9 mouse cellular contexts compared by ENCODE assay signal in genomic region chr5:137738516-137738915, GRCm38 (mm10). TPM values are rescaled to one million over a fixed set of nuclear protein-coding genes. Genes with fewer than 3 reads are reported as not detected.
DNase-seq lines count a peak whose midpoint lies in the region; ATAC-seq and TF ChIP-seq lines count a peak whose summit lies in the region.
"Had no signal": no experiment of that assay in that cellular context is flagged by ENCODE, and none has a peak within 500 bp of the region (broad histone marks: within the 10 kb centered on the region; RNA-seq: fewer than 3 reads in every experiment).

No protein-coding gene starts in this region.

- no peak overlapping the region for H3K27ac ChIP-seq in kidney, postnatal 0 days
- H3K27ac ChIP-seq in forebrain, postnatal 0 days (ENCODE audit: low read depth, low read length), result 0 out of 2 replicates have a peak overlapping the region, but pooled peaks have one; percentile 84
- peak overlapping the region; percentile 81 for H3K27ac ChIP-seq in neural tube, embryonic 13.5 days (replicated peaks)

- TF ChIP-seq CTCF in kidney, postnatal 0 days (IDR thresholded peaks at IDR 0.05; ENCODE audit: low read depth), result peak; percentile 50; the same call in 1 of the 2 replicates
- no peak for TF ChIP-seq CTCF in Patski (IDR thresholded peaks at IDR 0.05)
- peak; percentile 75 for TF ChIP-seq CTCF in forebrain, postnatal 0 days (IDR thresholded peaks at IDR 0.05; ENCODE audit: low read depth)

- H3K9ac ChIP-seq in kidney, postnatal 0 days (ENCODE audit: low read depth, low read length), result no peak overlapping the region
- peak overlapping the region; percentile 80 for H3K9ac ChIP-seq in forebrain, postnatal 0 days
- peak overlapping the region; percentile 93 for H3K9ac ChIP-seq in neural tube, embryonic 13.5 days

- ATAC-seq in kidney, postnatal 0 days (replicated peaks; ENCODE audit: low FRiP score, low read depth), result no peak
- peak; percentile 18 for ATAC-seq in Patski
- no peak for ATAC-seq in forebrain, postnatal 0 days
- no peak for ATAC-seq in neural tube, embryonic 13.5 days (ENCODE audit: low read depth)

- 49% methylated on average over 5 of the region's 5 CpGs for WGBS in kidney, postnatal 0 days
- 10% methylated on average over 5 of the region's 5 CpGs for WGBS in forebrain, postnatal 0 days
- 34% methylated on average over 5 of the region's 5 CpGs for WGBS in neural tube, embryonic 13.5 days

- peak; percentile 42 for DNase-seq in kidney, postnatal 0 days (ENCODE audit: low spot score)
- DNase-seq in kidney, adult 18-20 months, result no peak
- no peak for DNase-seq in Patski (ENCODE audit: low read depth, low spot score)
- peak; percentile 66 for DNase-seq in forebrain, postnatal 0 days
- DNase-seq in urinary bladder, postnatal 10 days (ENCODE audit: low spot score), result no peak
- DNase-seq in adrenal gland, postnatal 36 days, result no peak
- no peak for DNase-seq in spleen, postnatal 36 days (ENCODE audit: low spot score in 2 of 2)
- DNase-seq: left cerebral cortex, postnatal 4 days had no signal

- POLR2A ChIA-PET in Patski (lab: Charles Lee), result interaction anchor here (0.8 to 0.9 kb wide), 3 partner anchors 9 to 51 kb away, joined by 3 to 7 read pairs (median 4); no protein-coding TSS in a partner anchor

- H3K27me3 ChIP-seq in kidney, postnatal 0 days (ENCODE audit: insufficient read depth, low read length), result no peaks in the 10 kb centered on the region
- H3K27me3 ChIP-seq in Patski, result no peaks in the 10 kb centered on the region
- H3K27me3 ChIP-seq in forebrain, postnatal 0 days (ENCODE audit: insufficient read depth, low read length), result no peaks in the 10 kb centered on the region
- no peaks in the 10 kb centered on the region for H3K27me3 ChIP-seq in neural tube, embryonic 13.5 days

- peaks cover 7% of the 10 kb centered on the region; the same call in 1 of the 2 replicates for H3K4me1 ChIP-seq in kidney, postnatal 0 days (replicated peaks; ENCODE audit: insufficient read depth, low read length)
- H3K4me1 ChIP-seq in forebrain, postnatal 0 days (ENCODE audit: insufficient read depth), result peaks cover 34% of the 10 kb centered on the region
- H3K4me1 ChIP-seq in neural tube, embryonic 13.5 days (replicated peaks), result peaks cover 66% of the 10 kb centered on the region

- CTCF ChIA-PET in Patski (lab: Charles Lee), result interaction anchor here (0.6 to 1.2 kb wide), 5 partner anchors 10 to 81 kb away, joined by 3 to 9 read pairs (median 3); no protein-coding TSS in a partner anchor

- H3K4me2 ChIP-seq in kidney, postnatal 0 days (ENCODE audit: low read length), result no peak overlapping the region
- peak overlapping the region; percentile 90 for H3K4me2 ChIP-seq in forebrain, postnatal 0 days (ENCODE audit: low read depth)
- peak overlapping the region; percentile 91 for H3K4me2 ChIP-seq in neural tube, embryonic 13.5 days

- no peaks in the 10 kb centered on the region for H3K9me3 ChIP-seq in kidney, postnatal 0 days (replicated peaks; ENCODE audit: low read length)
- no peaks in the 10 kb centered on the region for H3K9me3 ChIP-seq in forebrain, postnatal 0 days (ENCODE audit: low read length)
- no peaks in the 10 kb centered on the region for H3K9me3 ChIP-seq in neural tube, embryonic 13.5 days

- H3K4me3 ChIP-seq in kidney, postnatal 0 days (replicated peaks; ENCODE audit: low read depth, low read length), result no peak overlapping the region
- peak overlapping the region; percentile 74 for H3K4me3 ChIP-seq in forebrain, postnatal 0 days (ENCODE audit: low read depth, low read length)
- H3K4me3 ChIP-seq in neural tube, embryonic 13.5 days, result peak overlapping the region; percentile 75

- in situ Hi-C loops in Patski (cut with MboI; ENCODE audit: low pct_unique_long_range_greater_than_20kb), result no loop called here

- H3K36me3 ChIP-seq in kidney, postnatal 0 days (ENCODE audit: insufficient read depth, low read length), result no peaks in the 10 kb centered on the region
- H3K36me3 ChIP-seq in forebrain, postnatal 0 days (ENCODE audit: insufficient read depth), result peaks cover 24% of the 10 kb centered on the region
- peaks cover 37% of the 10 kb centered on the region for H3K36me3 ChIP-seq in neural tube, embryonic 13.5 days

RNA-seq across cellular contexts. Expression of gene Nyap1, which starts 2.9 kb away (rescaled TPM):
- 1.2 and 1.6 TPM in 2 replicates for polyA plus RNA-seq in kidney, postnatal 0 days (2015; fragmentation: Nextera tagmentation; extraction: Ambion mirVana)
- polyA plus RNA-seq in Patski (2021), result 13.4 TPM
- 251 and 252 TPM in 2 replicates for total RNA-seq in forebrain, postnatal 0 days (2014; rRNA removed)
- polyA plus RNA-seq in forebrain, postnatal 0 days (2015; fragmentation: Nextera tagmentation; extraction: Ambion mirVana), result 42.0 and 48.9 TPM in 2 replicates
- polyA plus RNA-seq in neural tube, embryonic 13.5 days (2015; fragmentation: Nextera tagmentation; extraction: Ambion mirVana), result 23.4 and 25.4 TPM in 2 replicates
- total RNA-seq in adrenal gland, postnatal 36 days (2021), result 1 to 10 TPM; 3.1 to 3.2 TPM

RNA-seq across cellular contexts. Expression of gene Tsc22d4, which starts 7.0 kb away (rescaled TPM):
- polyA plus RNA-seq in kidney, postnatal 0 days (2015; fragmentation: Nextera tagmentation; extraction: Ambion mirVana), result 107 and 110 TPM in 2 replicates
- polyA plus RNA-seq in Patski (2021), result 154 TPM
- 120 and 135 TPM in 2 replicates for total RNA-seq in forebrain, postnatal 0 days (2014; rRNA removed)
- 112 and 134 TPM in 2 replicates for polyA plus RNA-seq in forebrain, postnatal 0 days (2015; fragmentation: Nextera tagmentation; extraction: Ambion mirVana)
- polyA plus RNA-seq in neural tube, embryonic 13.5 days (2015; fragmentation: Nextera tagmentation; extraction: Ambion mirVana), result 76.8 and 86.9 TPM in 2 replicates
- total RNA-seq in adrenal gland, postnatal 36 days (2021), result 10 to 100 TPM; 79.5 to 84.6 TPM

RNA-seq across cellular contexts. Expression of gene Ppp1r35, which starts 40.1 kb away (rescaled TPM):
- 28.8 and 32.4 TPM in 2 replicates for polyA plus RNA-seq in kidney, postnatal 0 days (2015; fragmentation: Nextera tagmentation; extraction: Ambion mirVana)
- polyA plus RNA-seq in Patski (2021), result 36.7 TPM
- total RNA-seq in forebrain, postnatal 0 days (2014; rRNA removed), result 28.8 and 47.4 TPM in 2 replicates
- 39.1 and 41.8 TPM in 2 replicates for polyA plus RNA-seq in forebrain, postnatal 0 days (2015; fragmentation: Nextera tagmentation; extraction: Ambion mirVana)
- 38.1 and 39.7 TPM in 2 replicates for polyA plus RNA-seq in neural tube, embryonic 13.5 days (2015; fragmentation: Nextera tagmentation; extraction: Ambion mirVana)
- 10 to 100 TPM; 24.6 to 28.4 TPM for total RNA-seq in adrenal gland, postnatal 36 days (2021)

RNA-seq across cellular contexts. Expression of gene Mepce, which starts 48.9 kb away (rescaled TPM):
- polyA plus RNA-seq in kidney, postnatal 0 days (2015; fragmentation: Nextera tagmentation; extraction: Ambion mirVana), result 11.6 and 12.3 TPM in 2 replicates
- 64.6 TPM for polyA plus RNA-seq in Patski (2021)
- 33.3 and 47.7 TPM in 2 replicates for total RNA-seq in forebrain, postnatal 0 days (2014; rRNA removed)
- polyA plus RNA-seq in forebrain, postnatal 0 days (2015; fragmentation: Nextera tagmentation; extraction: Ambion mirVana), result 18.3 and 21.1 TPM in 2 replicates
- polyA plus RNA-seq in neural tube, embryonic 13.5 days (2015; fragmentation: Nextera tagmentation; extraction: Ambion mirVana), result 9.9 and 12.3 TPM in 2 replicates
- total RNA-seq in adrenal gland, postnatal 36 days (2021), result 10 to 100 TPM; 52.0 to 56.4 TPM

RNA-seq across cellular contexts. Expression of gene Zcwpw1, which starts 49.1 kb away (rescaled TPM):
- 14.5 and 15.7 TPM in 2 replicates for polyA plus RNA-seq in kidney, postnatal 0 days (2015; fragmentation: Nextera tagmentation; extraction: Ambion mirVana)
- polyA plus RNA-seq in Patski (2021), result 22.2 TPM
- total RNA-seq in forebrain, postnatal 0 days (2014; rRNA removed), result 3.5 and 7.7 TPM in 2 replicates
- 3.1 and 4.8 TPM in 2 replicates for polyA plus RNA-seq in forebrain, postnatal 0 days (2015; fragmentation: Nextera tagmentation; extraction: Ambion mirVana)
- 10.4 and 12.4 TPM in 2 replicates for polyA plus RNA-seq in neural tube, embryonic 13.5 days (2015; fragmentation: Nextera tagmentation; extraction: Ambion mirVana)
- 1 to 10 TPM; 2.3 to 3.0 TPM for total RNA-seq in adrenal gland, postnatal 36 days (2021)

Comparison
In these comparisons a context has a peak if more than half of its experiments do, and no peak if none do; other contexts are left out.
1. DNase-seq: peak in kidney, postnatal 0 days (single experiment) and forebrain, postnatal 0 days (single experiment); none in kidney, adult 18-20 months (single experiment), Patski (single experiment), urinary bladder, postnatal 10 days (single experiment), adrenal gland, postnatal 36 days (0 of 2) and spleen, postnatal 36 days (0 of 2).